Mouse (Mus musculus) stomach, embryonic 14.5 days (tissue): Measurements from ENCODE around the gene Fa2h. TPM values are rescaled to one million over a fixed set of nuclear protein-coding genes. Genes with fewer than 3 reads are reported as not detected.

Experiments used
- ATAC-seq: fragments of 200-750 bp; cut with Nextera tagmentation; 2 replicates; pipeline ENCODE4 v1.8.0; 2017; ENCODE audit warnings: low read depth, moderate TSS enrichment; ENCODE audit not compliant: insufficient number of reproducible peaks, insufficient read depth, low FRiP score
- H3K27ac ChIP-seq: fragments of 300-500 bp; sonication (generic); 2 replicates; pipeline ENCODE4 v1.5.1; 2014; ENCODE audit warnings: mild to moderate bottlenecking, low read length, moderate library complexity, mixed read lengths
- H3K27me3 ChIP-seq: fragments of 300-500 bp; sonication (generic); 2 replicates; pipeline ENCODE4 v1.6.1; 2014; ENCODE audit warnings: low read length, control low read depth, mixed read lengths; ENCODE audit not compliant: control insufficient read depth, insufficient read depth
- H3K36me3 ChIP-seq: fragments of 300-500 bp; sonication (generic); 2 replicates; pipeline ENCODE4 v1.6.1; 2014; ENCODE audit warnings: mild to moderate bottlenecking, control low read depth, low read length, moderate library complexity, mixed read lengths; ENCODE audit not compliant: control insufficient read depth, insufficient read depth
- H3K4me1 ChIP-seq: fragments of 300-500 bp; sonication (generic); 2 replicates; pipeline ENCODE4 v1.6.1; 2014; ENCODE audit warnings: low read length, control low read depth, mixed read lengths; ENCODE audit not compliant: control insufficient read depth, insufficient read depth
- H3K4me2 ChIP-seq: fragments of 300-500 bp; sonication (generic); replicated peaks from 2 replicates; pipeline ENCODE4 v1.6.1; 2014; ENCODE audit warnings: low read depth, low read length, control low read depth
- H3K4me3 ChIP-seq: fragments of 300-500 bp; sonication (generic); 2 replicates; pipeline ENCODE4 v1.5.1; 2014; ENCODE audit warnings: low read depth, low read length, control low read depth
- H3K9ac ChIP-seq: fragments of 300-500 bp; sonication (generic); replicated peaks from 2 replicates; pipeline ENCODE4 v1.6.1; 2014; ENCODE audit warnings: low read depth, mild to moderate bottlenecking, control low read depth, low read length, moderate library complexity, mixed read lengths
- H3K9me3 ChIP-seq: fragments of 300-500 bp; sonication (generic); 2 replicates; pipeline ENCODE4 v1.6.1; 2016; ENCODE audit warnings: low read depth, low read length, control low read depth; ENCODE audit not compliant: control insufficient read depth
- WGBS: fragments of 180-500 bp; shearing (Covaris S2); extraction: QIAGEN DNeasy Blood & Tissue Kit; methylation state at CpG from one replicate; pipeline ENCODE4 v1.1.7; 2014; 5-methylcytosine and 5-hydroxymethylcytosine counted together
- polyA plus RNA-seq: library from polyadenylated mRNA; unstranded; fragments of >200 nt; fragmentation: Nextera tagmentation; extraction: Ambion mirVana; gene quantifications from 2 replicates; pipeline ENCODE4 v1.2.1, GENCODE M21; 2014

Fa2h gene
- polyA plus RNA-seq, 1 experiment from 2014 or later = 4.9 TPM

- 77% methylated on average over 8 of the region's 8 CpGs for WGBS
These were observed 26.3 kb downstream of the Fa2h start for GRCm38 (mm10) chr8:111367350-111367749.

GRCm38 (mm10) chr8:111366610-111367234 lies 26.9 kb downstream of the Fa2h start:
- ATAC-seq = peak; percentile 61
- Histone ChIP-seq H3K36me3 (no peaks in the 10 kb centered on the region), H3K4me2 (no peak overlapping the region), H3K27me3 (no peaks in the 10 kb centered on the region), H3K9me3 (no peaks in the 10 kb centered on the region), H3K27ac (no peak overlapping the region), H3K4me1 (peaks cover 5% of the 10 kb centered on the region), H3K4me3 (no peak overlapping the region), H3K9ac (no peak overlapping the region)
- WGBS = 37% methylated on average over 14 of the region's 14 CpGs

More at GRCm38 (mm10) chr8:111367350-111367749, 26.3 kb downstream of the Fa2h start:
- no peak overlapping the region for H3K27ac ChIP-seq
- H3K9me3 ChIP-seq = no peaks in the 10 kb centered on the region
- peaks cover 5% of the 10 kb centered on the region for H3K4me1 ChIP-seq
- H3K4me2 ChIP-seq = no peak overlapping the region
- no peak for ATAC-seq
- H3K9ac ChIP-seq = no peak overlapping the region
- H3K4me3 ChIP-seq = no peak overlapping the region
- H3K27me3 ChIP-seq = no peaks in the 10 kb centered on the region
- no peaks in the 10 kb centered on the region for H3K36me3 ChIP-seq

GRCm38 (mm10) chr8:111363489-111363888 lies 30.1 kb downstream of the Fa2h start:
- ATAC-seq = no peak
- Histone ChIP-seq H3K4me3 (no peak overlapping the region), H3K27me3 (no peaks in the 10 kb centered on the region), H3K36me3 (no peaks in the 10 kb centered on the region), H3K27ac (no peak overlapping the region), H3K4me1 (no peaks in the 10 kb centered on the region), H3K9me3 (no peaks in the 10 kb centered on the region), H3K4me2 (no peak overlapping the region), H3K9ac (no peak overlapping the region)
- 81% methylated on average over 8 of the region's 8 CpGs for WGBS

GRCm38 (mm10) chr8:111360579-111361209 lies 32.9 kb downstream of the Fa2h start:
- H3K27ac ChIP-seq = no peak overlapping the region

GRCm38 (mm10) chr8:111359936-111360335 lies 33.7 kb downstream of the Fa2h start:
- ATAC-seq = no peak
- WGBS = 67% methylated on average over 5 of the region's 5 CpGs

More at GRCm38 (mm10) chr8:111360579-111361209, 32.9 kb downstream of the Fa2h start:
- Histone ChIP-seq H3K9me3 (no peaks in the 10 kb centered on the region), H3K4me3 (no peak overlapping the region), H3K27me3 (no peaks in the 10 kb centered on the region), H3K36me3 (no peaks in the 10 kb centered on the region), H3K9ac (no peak overlapping the region), H3K4me1 (no peaks in the 10 kb centered on the region), H3K4me2 (no peak overlapping the region)
- ATAC-seq = no peak
- 62% methylated on average over 7 of the region's 7 CpGs for WGBS

GRCm38 (mm10) chr8:111358905-111359304 lies 34.7 kb downstream of the Fa2h start:
- no peaks in the 10 kb centered on the region for H3K9me3 ChIP-seq
- 62% methylated on average over 1 of the region's 1 CpGs for WGBS
- H3K4me2 ChIP-seq = no peak overlapping the region
- no peak overlapping the region for H3K9ac ChIP-seq
- no peak for ATAC-seq
- H3K27me3 ChIP-seq = no peaks in the 10 kb centered on the region
- H3K4me1 ChIP-seq = no peaks in the 10 kb centered on the region
- H3K4me3 ChIP-seq = no peak overlapping the region
- H3K27ac ChIP-seq = no peak overlapping the region
- H3K36me3 ChIP-seq = no peaks in the 10 kb centered on the region

More at GRCm38 (mm10) chr8:111359936-111360335, 33.7 kb downstream of the Fa2h start:
- Histone ChIP-seq H3K36me3 (no peaks in the 10 kb centered on the region), H3K4me3 (no peak overlapping the region), H3K27me3 (no peaks in the 10 kb centered on the region), H3K9ac (no peak overlapping the region), H3K9me3 (no peaks in the 10 kb centered on the region), H3K27ac (no peak overlapping the region), H3K4me1 (no peaks in the 10 kb centered on the region), H3K4me2 (no peak overlapping the region)

GRCm38 (mm10) chr8:111357433-111357832 lies 36.2 kb downstream of the Fa2h start:
- Histone ChIP-seq H3K9me3 (no peaks in the 10 kb centered on the region), H3K27ac (no peak overlapping the region), H3K27me3 (no peaks in the 10 kb centered on the region), H3K4me1 (no peaks in the 10 kb centered on the region), H3K9ac (no peak overlapping the region), H3K36me3 (no peaks in the 10 kb centered on the region), H3K4me2 (no peak overlapping the region), H3K4me3 (no peak overlapping the region)
- ATAC-seq = no peak
- 88% methylated on average over 4 of the region's 4 CpGs for WGBS

GRCm38 (mm10) chr8:111353497-111353896 lies 40.1 kb downstream of the Fa2h start:
- Histone ChIP-seq H3K36me3 (no peaks in the 10 kb centered on the region), H3K4me3 (no peak overlapping the region), H3K27me3 (no peaks in the 10 kb centered on the region), H3K9ac (no peak overlapping the region), H3K4me2 (no peak overlapping the region), H3K27ac (no peak overlapping the region), H3K4me1 (no peaks in the 10 kb centered on the region), H3K9me3 (no peaks in the 10 kb centered on the region)
- WGBS = 80% methylated on average over 9 of the region's 9 CpGs
- no peak for ATAC-seq
